Mouse (Mus musculus): ENCODE data around the gene AI464131.
A peak's percentile ranks its signal among the peaks of the same experiment; 100 is the strongest.

GRCm38 (mm10) chr4:41506906-41507305 is 4.0 kb upstream of the AI464131 start:
- TF ChIP-seq CTCF (IDR thresholded peaks at IDR 0.05; ENCODE audit: low read depth) (peak; percentile 44; the same call in 1 of the 2 replicates), EP300 (optimal IDR thresholded peaks at IDR 0.05) (no peak)

All from stomach, postnatal 0 days (tissue).